Mouse (Mus musculus): ENCODE results near the gene Pan3.

Pan3 gene

GRCm38 (mm10) chr5:147429535-147430305 lies at the start of gene Pan3:
Gene Pan3, plus strand, starts transcription at chr5:147430161.
- DNase-seq (ENCODE audit: low read depth, low spot score), result peak; percentile 94

- peak; percentile 78 for DNase-seq (ENCODE audit: low read depth, low spot score)
Observed at GRCm38 (mm10) chr5:147381396-147381795, 48.6 kb upstream of the Pan3 start.

- no peak for DNase-seq (ENCODE audit: low read depth, low spot score)
Observed at GRCm38 (mm10) chr5:147386865-147387264, 43.1 kb upstream of the Pan3 start.

- DNase-seq (ENCODE audit: low read depth, low spot score), result no peak
Observed at GRCm38 (mm10) chr5:147388376-147389008, 41.5 kb upstream of the Pan3 start.

- no peak for DNase-seq (ENCODE audit: low read depth, low spot score)
Observed at GRCm38 (mm10) chr5:147389052-147389451, 40.9 kb upstream of the Pan3 start.

GRCm38 (mm10) chr5:147390772-147391171 lies 39.2 kb upstream of the Pan3 start:
- DNase-seq (ENCODE audit: low read depth, low spot score), result no peak

- DNase-seq (ENCODE audit: low read depth, low spot score), result no peak
Observed at GRCm38 (mm10) chr5:147392667-147393213, 37.2 kb upstream of the Pan3 start.

GRCm38 (mm10) chr5:147395050-147395449 lies 34.9 kb upstream of the Pan3 start:
- no peak for DNase-seq (ENCODE audit: low read depth, low spot score)

GRCm38 (mm10) chr5:147399843-147400504 lies 30.0 kb upstream of the Pan3 start, which contains the start of gene Flt3:
Gene Flt3, minus strand, starts transcription at chr5:147400489.
- DNase-seq (ENCODE audit: low read depth, low spot score), result peak; percentile 60

GRCm38 (mm10) chr5:147400505-147400979 lies 29.4 kb upstream of the Pan3 start:
- DNase-seq (ENCODE audit: low read depth, low spot score), result no peak

GRCm38 (mm10) chr5:147401024-147401423 lies 28.9 kb upstream of the Pan3 start:
- no peak for DNase-seq (ENCODE audit: low read depth, low spot score)

- DNase-seq (ENCODE audit: low read depth, low spot score), result peak; percentile 45
Observed at GRCm38 (mm10) chr5:147402505-147402904, 27.5 kb upstream of the Pan3 start.

GRCm38 (mm10) chr5:147406135-147406534 lies 23.8 kb upstream of the Pan3 start:
- DNase-seq (ENCODE audit: low read depth, low spot score), result no peak

GRCm38 (mm10) chr5:147408731-147409130 lies 21.2 kb upstream of the Pan3 start:
- DNase-seq (ENCODE audit: low read depth, low spot score), result no peak

GRCm38 (mm10) chr5:147410585-147410984 lies 19.4 kb upstream of the Pan3 start:
- no peak for DNase-seq (ENCODE audit: low read depth, low spot score)

- no peak for DNase-seq (ENCODE audit: low read depth, low spot score)
Observed at GRCm38 (mm10) chr5:147417986-147418385, 12.0 kb upstream of the Pan3 start.

GRCm38 (mm10) chr5:147418394-147419121 lies 11.4 kb upstream of the Pan3 start:
- peak; percentile 42 for DNase-seq (ENCODE audit: low read depth, low spot score)

- no peak for DNase-seq (ENCODE audit: low read depth, low spot score)
Observed at GRCm38 (mm10) chr5:147423612-147424011, 6.3 kb upstream of the Pan3 start.

- no peak for DNase-seq (ENCODE audit: low read depth, low spot score)
Observed at GRCm38 (mm10) chr5:147426048-147426805, 3.7 kb upstream of the Pan3 start.

- DNase-seq (ENCODE audit: low read depth, low spot score), result peak; percentile 34
Observed at GRCm38 (mm10) chr5:147430361-147430935, 487 bp downstream of the Pan3 start.
